Mouse (Mus musculus): ENCODE data around the gene 2310002L09Rik. TPM values are rescaled to one million over a fixed set of nuclear protein-coding genes. Genes with fewer than 3 reads are reported as not detected.

2310002L09Rik gene
- polyA plus RNA-seq (2012) = not detected in 2 replicates

DNA sequence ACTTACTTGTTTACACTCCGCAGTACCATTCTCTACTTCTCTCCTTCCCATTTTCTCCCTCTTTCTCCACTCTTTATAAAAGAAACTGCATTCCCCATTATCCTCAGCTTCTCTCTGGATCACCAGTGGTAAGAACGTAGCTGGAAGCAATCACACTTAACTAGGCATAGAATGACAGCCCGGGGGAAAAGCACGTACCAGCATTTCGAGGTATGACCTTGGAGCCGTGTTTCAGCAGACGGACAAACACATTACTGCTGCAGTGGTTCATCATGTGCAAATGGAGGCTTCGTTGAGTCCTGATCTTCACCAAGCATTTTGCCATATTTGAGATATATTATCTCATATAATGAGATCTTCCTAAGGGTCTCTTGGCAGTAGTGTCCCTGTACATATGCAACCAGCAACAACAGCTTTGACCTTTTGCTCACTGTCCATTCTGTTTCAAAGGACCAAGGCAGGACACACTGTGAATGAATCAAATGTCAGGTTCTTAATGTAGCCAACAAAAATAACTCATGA, at the start of gene 2310002L09Rik:
Gene 2310002L09Rik, minus strand, starts transcription at position 472 of the 522 bp plus-strand sequence.

DNA sequence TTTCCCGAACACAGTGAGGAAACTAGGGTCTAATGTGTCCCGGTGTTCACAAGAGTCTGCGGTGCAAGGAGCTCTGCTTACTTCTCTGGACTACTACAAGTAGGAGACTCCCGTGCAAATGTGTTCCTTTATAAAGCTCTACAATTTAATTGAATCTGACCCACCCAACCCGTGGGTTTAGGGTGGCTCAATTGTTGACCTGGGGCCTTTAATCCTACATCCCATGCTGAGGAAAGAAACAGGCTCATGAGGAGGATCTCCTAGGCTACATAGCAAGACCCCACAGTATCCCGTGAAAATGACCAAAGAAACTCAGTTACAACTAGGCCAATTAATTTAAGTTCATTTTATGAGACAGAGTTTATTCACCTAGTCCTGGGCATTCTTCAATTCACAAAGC, 30.0 kb downstream of the 2310002L09Rik start, which contains the start of gene Gm11756:
Gene Gm11756, minus strand, starts transcription at position 101 of the 400 bp plus-strand sequence.

GRCm38 (mm10) chr4:73905853-73906252, 44.8 kb downstream of the 2310002L09Rik start, which contains the start of gene Gm13871:
Gene Gm13871, minus strand, starts transcription at chr4:73905953.

DNA sequence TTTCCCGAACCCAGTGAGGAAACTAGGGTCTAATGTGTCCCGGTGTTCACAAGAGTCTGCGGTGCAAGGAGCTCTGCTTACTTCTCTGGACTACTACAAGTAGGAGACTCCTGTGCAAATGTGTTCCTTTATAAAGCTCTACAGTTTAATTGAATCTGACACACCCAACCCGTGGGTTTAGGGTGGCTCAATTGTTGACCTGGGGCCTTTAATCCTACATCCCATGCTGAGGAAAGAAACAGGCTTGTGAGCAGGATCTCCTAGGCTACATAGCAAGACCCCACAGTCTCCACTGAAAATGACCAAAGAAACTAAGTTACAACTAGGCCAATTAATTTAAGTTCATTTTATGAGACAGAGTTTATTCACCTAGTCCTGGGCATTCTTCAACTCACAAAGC, 59.6 kb downstream of the 2310002L09Rik start, which contains the start of gene Gm11757:
Gene Gm11757, minus strand, starts transcription at position 101 of the 400 bp plus-strand sequence.

Other genes with a start within 250 kb of the 2310002L09Rik start
- not detected in 2 replicates for gene Rasef, start 159.9 kb downstream of the 2310002L09Rik start, polyA plus RNA-seq (2012)
- not detected in 2 replicates for gene Gm11758, start 74.6 kb downstream of the 2310002L09Rik start, polyA plus RNA-seq (2012)
- not detected in 2 replicates for gene Gm11757, start 59.7 kb downstream of the 2310002L09Rik start, polyA plus RNA-seq (2012)
- gene Gm13871, start 44.9 kb downstream of the 2310002L09Rik start, polyA plus RNA-seq (2012) = not detected in 2 replicates
- gene Gm11756, start 30.1 kb downstream of the 2310002L09Rik start, polyA plus RNA-seq (2012) = 0.12 TPM in 1 of 2 replicates, not detected in the other
- not detected in 2 replicates for gene Frmd3, start 62.6 kb upstream of the 2310002L09Rik start, polyA plus RNA-seq (2012)

Data from megakaryocyte-erythroid progenitor cell, adult 5 weeks (primary cell).